Mouse (Mus musculus) cerebellum, postnatal 25 days (tissue): ENCODE measurements around the gene Meaf6.
A peak's percentile ranks its signal among the peaks of the same experiment; 100 is the strongest.

Experiments
- DNase-seq, 2 experiments: peaks; one replicate each; pipeline ENCODE4 v3.0.0; 2021; ENCODE audit warnings: mixed read lengths in 2 of 2

Meaf6 gene

DNA sequence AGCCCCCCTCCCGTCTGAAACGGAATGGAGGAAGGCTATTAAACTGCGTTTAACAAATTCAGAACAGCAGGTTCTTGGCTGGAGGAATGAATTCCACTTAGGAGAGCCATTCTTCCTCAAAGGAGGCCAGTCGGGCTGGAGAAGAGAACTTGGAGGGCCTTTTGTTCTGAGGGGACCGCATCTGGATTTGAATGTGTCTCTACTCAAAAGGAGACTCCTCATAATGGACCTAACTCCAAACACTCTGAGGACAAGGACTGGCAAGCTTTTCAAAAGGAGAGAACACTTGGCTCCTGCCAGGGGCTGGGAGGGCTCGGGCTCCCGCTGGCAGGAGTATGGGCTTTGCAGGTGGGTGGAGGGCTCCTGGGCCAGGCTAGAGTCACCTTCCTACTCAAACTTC lies 59.7 kb downstream of the Meaf6 start:
- no peak for DNase-seq

DNA sequence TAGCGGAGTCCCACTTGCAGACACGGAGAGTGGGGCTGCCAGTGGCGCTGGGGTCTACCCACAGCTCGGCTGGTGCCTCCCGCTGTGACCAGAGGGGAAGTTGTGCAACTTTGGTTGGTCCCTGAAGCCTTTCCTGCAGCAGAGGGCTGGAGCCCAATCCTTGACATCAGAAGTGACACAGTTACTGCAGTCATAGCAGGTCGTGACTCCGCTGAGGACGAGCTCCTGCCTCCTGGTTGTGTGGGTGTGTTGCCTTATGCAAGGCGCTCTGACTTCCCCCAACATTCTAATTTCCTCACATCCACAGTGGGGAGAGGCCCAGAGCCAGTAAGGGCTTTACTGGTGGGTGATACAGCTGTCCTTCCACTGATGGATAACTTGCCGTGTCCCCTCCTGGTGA lies 60.3 kb downstream of the Meaf6 start:
- no peak for DNase-seq

DNA sequence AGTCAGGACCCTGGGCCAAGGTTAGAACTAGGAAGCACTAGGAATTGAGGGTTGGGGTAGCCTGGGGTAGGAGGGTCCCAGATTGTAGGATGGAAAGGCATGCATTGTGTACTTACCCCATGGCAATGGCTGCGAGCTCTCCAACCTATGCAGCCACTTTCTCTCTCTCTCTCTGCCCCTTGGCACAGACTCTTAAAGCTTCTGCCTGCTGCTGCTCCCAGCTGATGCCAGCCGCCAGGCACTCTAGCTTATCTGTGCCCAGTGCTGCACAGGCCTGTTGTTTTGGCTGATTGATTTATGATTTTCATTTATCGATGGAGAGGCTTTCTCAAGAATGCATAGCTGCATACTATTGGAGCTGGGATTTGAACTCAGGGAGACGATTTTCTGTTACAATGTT lies 63.0 kb downstream of the Meaf6 start:
- no peak for DNase-seq

DNA sequence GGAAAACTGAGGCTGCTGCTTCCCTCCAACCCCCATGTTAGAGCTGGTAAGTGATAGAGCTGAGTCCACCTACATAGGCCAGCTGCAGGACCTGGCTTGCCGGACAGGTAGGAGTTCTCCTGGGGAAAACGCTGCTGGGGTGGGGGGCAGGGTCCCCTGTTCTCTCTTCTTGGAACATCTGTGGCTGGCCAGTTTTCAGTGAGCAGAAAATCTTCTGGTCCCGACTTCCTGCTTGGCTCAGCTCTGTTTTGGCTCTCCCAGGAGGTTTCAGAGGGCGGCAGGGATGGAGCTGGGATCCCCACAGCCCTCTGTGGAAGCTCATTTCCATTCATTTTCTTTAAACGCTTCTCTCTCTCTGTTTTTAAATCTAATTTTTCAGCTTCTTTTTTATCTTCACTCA lies 64.5 kb downstream of the Meaf6 start:
- no peak for DNase-seq

DNA sequence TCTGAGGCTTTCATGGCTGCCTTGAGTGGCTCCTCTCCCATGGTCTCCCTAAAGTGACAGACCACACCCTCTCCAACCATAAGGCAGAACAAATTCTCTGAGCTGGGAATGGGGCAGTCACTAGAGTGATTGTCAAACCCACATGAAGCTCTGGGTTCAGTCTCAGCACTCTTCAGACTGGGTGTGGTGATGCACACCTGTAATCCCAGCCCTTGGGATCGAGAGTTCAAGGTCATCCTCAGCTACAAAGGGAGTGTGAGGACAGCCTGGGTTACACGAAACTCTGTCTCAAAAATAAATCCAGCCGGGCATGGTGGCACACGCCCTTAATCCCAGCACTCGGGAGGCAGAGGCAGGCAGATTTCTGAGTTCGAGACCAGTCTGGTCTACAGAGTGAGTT lies 67.5 kb downstream of the Meaf6 start:
- DNase-seq, result no peak

DNA sequence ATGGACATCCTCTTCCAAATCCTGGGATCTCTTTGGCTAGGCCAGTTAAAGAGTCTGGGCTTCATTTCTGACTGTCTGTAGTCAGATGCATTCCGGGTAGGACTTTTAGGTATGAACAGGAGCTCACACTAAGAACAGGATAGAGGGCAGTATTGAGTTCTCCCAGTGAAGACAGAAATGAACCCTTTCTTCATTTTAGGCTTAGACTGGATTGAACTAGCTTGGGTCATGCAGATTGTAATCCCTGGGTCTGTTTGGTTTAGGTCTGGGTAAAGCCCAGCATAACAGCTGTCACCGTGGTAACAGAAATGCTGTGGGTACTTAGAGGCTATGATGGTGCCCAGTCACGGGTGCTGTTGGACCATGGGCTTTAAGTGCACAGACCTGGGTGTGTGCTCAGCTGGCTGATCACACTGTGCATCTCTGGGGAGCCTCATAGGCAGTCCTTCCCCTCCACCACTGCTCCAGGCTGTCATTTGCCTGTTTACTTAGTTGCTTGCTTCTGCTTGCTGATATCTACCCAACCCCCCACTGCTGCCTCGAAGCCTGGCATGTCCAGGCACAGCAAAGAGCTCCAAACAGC lies 68.8 kb downstream of the Meaf6 start:
- DNase-seq, result no peak

DNA sequence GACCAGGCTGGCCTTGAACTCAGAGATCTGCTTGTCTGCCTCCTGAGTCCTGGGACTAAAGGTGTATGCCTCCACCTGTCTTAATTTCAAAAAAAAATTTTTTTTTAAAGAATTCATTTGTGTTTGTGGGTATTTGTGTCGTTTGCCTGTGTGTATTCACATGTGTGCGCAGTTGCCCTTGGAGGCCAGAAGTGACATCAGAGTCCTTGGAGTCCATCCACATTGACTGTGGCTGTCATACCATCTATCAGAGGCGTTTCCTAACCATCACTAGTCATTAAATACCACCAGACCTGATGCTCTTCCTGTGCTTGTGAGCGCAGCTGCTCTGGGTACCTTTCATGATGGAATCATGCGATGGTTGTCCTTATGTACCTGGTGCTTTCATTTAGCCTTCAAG lies 70.7 kb downstream of the Meaf6 start:
- no peak for DNase-seq

DNA sequence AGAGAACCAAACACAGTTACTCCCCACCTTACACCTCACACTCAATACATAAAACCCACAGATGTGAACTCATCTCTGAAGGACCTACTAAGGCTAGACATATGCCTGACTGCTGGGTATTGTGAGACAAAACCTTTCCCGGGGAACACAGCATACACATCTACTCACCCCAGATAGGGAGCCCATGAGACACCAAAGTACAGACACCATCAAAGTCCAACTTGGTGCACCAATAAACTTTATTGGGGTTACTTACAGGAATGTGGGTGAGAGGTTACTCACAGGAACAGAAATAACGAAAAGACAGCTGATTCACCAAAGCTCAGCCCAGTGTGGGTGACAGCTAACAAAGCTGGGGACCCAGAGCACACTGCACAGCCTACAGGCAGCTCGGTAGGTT lies 72.4 kb downstream of the Meaf6 start:
- DNase-seq, result no peak

DNA sequence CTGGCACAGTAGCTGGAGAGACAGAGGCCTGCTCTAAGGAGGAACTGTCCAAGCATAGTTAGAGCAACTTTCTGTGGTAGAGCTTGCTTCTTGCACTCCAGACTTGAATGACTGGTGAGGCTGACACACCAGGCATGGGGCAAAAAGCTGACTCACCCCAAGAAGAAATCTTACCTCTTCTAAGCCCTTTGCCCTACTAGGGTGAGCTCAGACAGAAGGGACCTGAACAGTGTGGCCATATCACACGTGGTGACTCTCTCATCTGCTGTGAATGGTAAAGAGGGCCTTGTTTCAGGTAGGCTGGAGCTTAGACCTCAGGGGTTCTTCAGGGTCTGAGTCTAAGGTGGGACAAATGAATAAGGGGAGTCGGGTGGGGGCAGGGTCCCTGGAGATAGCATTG lies 73.1 kb downstream of the Meaf6 start:
- no peak for DNase-seq

DNA sequence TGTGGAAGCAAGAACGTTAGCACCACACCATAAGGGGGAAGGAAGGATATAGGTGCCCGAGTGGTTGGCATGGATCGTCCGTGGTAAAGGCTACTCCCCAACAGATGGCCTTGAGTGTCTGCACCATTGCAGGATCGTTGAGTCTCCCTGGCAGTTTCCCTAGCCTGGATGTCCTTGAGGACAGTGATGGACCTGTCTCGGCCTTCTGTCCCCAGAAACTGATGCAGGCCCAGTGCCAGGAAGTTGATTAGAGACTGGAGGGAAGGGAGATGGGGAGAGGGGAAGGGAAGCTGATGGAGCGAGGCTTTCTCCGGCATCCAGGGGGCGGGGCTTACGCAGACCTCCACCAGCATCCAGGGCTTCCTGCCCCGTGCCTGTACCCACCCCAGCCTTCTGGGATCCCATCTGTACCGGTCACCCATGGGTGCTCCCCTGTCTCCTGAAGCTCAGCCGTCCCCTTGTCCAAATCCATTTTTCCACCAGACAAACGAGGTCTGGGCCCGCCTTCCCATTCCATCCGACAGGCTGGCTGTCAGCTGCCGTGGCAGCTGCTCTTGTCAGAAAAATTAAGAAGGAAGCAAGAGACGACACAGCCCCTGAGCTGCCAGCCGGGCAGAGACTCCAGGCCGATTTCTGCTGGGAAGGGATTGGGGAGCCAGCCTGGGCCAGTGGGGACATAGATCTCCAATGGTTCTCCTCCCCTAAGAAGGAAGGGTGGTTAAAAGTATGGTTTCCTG lies 73.8 kb downstream of the Meaf6 start:
- DNase-seq, result peak; percentile 26 to 57

DNA sequence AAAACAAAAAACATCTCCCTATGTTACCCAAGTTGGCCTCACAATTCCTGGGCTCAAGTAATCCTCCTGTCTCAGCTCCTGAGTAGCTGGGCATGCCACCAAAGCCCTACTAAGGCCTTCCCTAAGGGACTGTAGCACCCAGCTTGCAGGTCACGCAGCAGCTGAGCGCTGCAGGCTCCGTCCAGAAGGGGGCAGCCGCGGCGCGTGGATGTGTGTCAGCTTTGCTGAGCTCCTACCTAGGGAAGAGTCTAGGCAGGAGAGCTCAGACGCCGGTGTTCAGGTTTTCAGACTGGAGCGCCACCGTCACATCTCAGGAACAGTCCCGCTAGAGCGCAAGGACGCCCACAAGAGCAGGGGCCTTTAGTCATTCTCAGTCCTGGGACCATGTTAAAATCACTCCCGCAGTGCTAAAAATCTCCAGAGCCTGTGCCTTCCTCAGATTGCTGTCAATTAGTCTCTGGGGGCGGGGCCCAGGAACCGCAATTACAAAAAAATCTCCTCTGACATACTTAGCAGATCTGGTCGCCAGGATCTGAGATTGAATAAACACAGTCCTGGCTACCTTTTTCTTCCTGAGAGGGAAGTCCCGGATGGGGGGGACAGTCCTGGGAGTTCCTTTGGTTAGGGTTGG lies 75.5 kb downstream of the Meaf6 start:
- peak; percentile 95 to 97 for DNase-seq

DNA sequence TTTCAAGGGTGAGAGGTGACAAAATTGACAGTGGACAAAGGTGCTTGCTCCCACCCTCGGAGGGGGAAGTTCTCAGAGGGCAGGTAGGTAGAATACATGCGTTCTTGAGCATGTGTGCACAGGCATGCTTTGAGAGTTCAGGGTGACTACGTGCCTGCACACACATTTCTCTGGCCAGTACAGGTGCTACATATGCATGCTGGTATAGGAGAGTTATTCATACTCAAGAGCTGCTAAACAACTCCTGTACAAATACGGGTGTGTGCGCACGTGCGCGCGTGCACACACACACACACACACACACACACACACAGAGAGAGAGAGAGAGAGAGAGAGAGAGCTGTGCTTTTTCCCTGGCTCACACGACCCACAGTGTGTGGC lies 76.0 kb downstream of the Meaf6 start:
- DNase-seq, result no peak

DNA sequence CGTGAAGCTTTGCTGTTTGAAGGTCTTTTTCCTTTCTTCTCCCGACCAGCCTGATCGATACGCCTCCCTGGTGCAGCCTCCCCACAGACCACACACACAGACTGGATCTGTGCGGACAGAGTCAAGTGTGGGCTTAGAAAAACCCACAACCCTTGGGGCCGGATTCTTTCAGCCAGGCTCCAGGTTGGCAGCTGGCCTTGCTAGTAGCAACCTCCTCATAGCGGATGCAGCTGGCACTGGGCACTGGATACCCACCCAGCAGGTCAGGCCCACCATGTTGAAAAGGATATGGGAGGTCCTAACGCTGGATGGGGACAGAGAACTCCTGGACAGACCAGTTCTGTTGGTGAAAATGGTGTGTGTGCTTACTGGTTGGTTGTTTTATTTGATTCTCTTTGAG lies 76.5 kb downstream of the Meaf6 start:
- DNase-seq, result no peak

DNA sequence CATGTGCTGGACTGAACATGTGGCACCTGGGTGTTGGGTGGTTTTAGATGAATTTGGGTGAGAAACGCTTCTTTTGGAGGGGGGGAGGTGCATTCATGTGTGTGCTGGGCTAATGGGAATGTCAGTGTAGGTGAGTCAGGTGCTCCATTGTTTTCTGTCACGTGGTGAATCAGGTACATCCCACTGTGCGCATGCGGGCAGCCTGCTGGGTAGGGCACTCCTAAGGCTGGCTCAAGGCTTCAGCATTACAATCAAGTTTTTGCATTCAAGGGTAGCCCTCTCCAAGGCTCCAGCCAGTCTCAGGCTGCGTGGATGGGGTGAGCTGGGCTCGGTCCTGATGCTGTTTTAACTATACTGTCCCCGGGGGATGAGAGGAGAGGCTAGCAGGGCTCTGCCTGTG lies 77.8 kb downstream of the Meaf6 start:
- DNase-seq, result no peak
